Mouse (Mus musculus) R1 (cell line): Measurements from ENCODE around the gene Olfr622.

Experiments used
- DNase-seq: peaks from one replicate; pipeline ENCODE4 v3.0.0-alpha.2; 2018; ENCODE audit warnings: low read depth, low spot score

The Olfr622 gene

GRCm38 (mm10) chr7:103642602-103643001 is at the start of gene Olfr622:
Gene Olfr622, minus strand, starts transcription at chr7:103642702.
- no peak for DNase-seq

DNA sequence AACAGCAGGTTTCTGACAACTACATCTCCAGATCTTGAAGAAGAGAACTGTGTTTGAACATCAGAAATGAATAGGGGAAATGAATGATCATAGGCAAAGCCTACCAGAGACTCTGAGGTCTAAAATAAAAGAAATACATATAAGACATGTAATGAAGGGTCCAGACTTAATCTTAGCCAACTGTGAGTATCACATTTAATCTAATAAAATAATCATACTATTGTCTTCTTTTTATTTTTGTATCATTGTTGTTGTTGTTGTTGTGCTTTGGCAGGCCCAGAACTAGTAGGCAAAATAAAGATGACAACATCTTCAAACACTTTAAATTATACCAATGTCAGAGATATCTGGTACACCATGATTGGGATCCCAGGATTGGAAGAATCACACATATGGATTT is 39.9 kb upstream of the Olfr622 start, which contains the start of gene Olfr625-ps1:
Gene Olfr625-ps1 (plus strand): TSS at position 301 of the 400 bp plus-strand sequence.
- DNase-seq, result no peak

GRCm38 (mm10) chr7:103671091-103671490 is 28.6 kb upstream of the Olfr622 start, which contains the start of gene Olfr624:
Gene Olfr624, minus strand, starts transcription at chr7:103671191.
- DNase-seq, result no peak

DNA sequence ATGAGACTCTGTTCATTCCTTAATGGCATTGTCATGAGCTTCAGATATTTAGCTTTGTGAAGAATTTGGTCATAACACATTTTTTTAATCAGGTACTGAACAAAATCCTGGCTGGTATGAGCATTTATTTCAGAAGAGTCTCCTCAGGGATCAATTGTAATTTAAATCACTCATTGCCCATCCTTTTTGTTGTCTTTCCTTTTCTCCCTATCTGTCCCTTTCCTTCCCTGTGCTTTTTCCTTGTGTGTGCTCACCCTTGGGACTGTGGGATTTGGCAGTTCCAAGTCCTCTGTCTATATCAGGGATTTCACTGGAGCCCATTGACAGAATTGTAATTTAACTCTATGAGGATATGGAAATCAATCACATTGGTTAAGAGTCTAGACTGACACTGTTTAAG is 21.1 kb upstream of the Olfr622 start, which contains the start of gene Olfr623:
Gene Olfr623 (minus strand): TSS at position 101 of the 400 bp plus-strand sequence.
- no peak for DNase-seq

GRCm38 (mm10) chr7:103644070-103644469 is 1.6 kb upstream of the Olfr622 start:
- no peak for DNase-seq

GRCm38 (mm10) chr7:103636795-103637194 is 5.7 kb downstream of the Olfr622 start:
- no peak for DNase-seq

DNA sequence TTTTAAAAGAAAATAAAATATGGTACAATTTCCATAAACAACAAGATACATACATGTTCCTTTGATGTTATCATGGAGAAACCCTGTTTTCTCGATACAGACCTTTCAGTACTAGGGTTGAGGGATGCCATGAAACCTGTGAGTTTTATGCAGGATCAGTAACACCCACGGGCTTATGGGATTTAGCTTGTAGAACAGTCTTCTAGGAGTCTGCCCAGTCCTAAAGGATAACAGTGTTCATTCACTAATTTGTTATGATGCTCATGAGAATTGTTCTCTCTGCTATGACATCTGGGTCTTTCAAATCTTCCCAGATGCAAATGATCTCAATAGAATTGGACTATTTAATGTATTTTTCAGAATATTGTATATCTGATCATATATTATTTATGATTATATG is 30.1 kb downstream of the Olfr622 start, which contains the start of gene Olfr620:
Gene Olfr620 (minus strand): TSS at position 101 of the 400 bp plus-strand sequence.
- no peak for DNase-seq

DNA sequence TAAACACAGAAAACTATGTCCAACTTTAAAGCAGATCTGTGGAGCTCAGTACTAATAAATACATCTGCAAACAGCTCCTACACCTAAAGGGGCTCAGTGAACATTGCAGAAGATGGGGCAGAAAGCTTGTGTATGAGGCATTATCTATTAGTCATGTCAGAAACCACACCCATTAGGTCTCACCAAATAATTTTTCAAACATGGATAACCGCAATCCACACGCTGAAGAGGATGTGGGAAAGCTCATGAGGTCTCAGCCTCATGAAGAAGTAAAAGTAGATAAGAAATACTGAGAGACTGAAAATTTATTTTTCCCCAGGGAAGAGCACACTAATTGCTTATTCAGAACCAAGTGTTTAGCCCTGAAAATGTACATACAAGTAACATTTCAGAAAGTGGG is 35.1 kb downstream of the Olfr622 start:
- no peak for DNase-seq

DNA sequence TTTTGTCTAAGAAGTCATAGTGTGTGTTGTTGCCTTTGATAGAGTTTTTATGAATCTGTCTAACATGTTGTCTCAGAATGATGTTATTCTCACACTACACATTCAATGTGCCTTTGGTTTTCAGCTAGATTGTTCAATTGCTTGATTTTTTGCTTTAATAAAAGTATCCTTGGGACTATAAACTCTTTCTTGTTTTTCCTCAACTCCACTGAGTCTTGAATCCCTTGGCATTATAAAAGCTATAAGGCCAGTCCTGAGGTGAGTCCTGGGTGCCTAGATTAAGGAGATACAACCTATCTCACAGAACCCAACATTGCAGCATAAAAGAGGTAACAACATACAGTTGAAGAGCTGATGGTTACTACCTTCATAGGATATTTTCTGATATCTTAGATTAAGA is 42.2 kb downstream of the Olfr622 start, which contains the start of gene Olfr619:
Gene Olfr619 (plus strand): TSS at position 301 of the 400 bp plus-strand sequence.
- DNase-seq, result no peak

- DNase-seq, result no peak
Observed at GRCm38 (mm10) chr7:103589803-103590202, 52.7 kb downstream of the Olfr622 start, which contains the start of gene Olfr618. Gene Olfr618, plus strand, starts transcription at chr7:103590103.
